Mouse (Mus musculus) ES-Bruce4 (cell line): Measurements from ENCODE around the gene Cnga4. TPM values are rescaled to one million over a fixed set of nuclear protein-coding genes. Genes with fewer than 3 reads are reported as not detected.

Experiments used
- H3K27ac ChIP-seq: 2 replicates; pipeline ENCODE4 v1.5.1; 2012; ENCODE audit warnings: low read length, inconsistent platforms; ENCODE audit not compliant: insufficient read depth
- H3K27me3 ChIP-seq: 2 replicates; pipeline ENCODE4 v1.6.1; 2012; ENCODE audit warnings: mild to moderate bottlenecking, low read length, inconsistent platforms; ENCODE audit not compliant: control insufficient read depth, poor library complexity, insufficient read depth, severe bottlenecking
- H3K36me3 ChIP-seq: 2 replicates; pipeline ENCODE4 v1.6.1; 2012; ENCODE audit warnings: inconsistent platforms, mild to moderate bottlenecking, low read length, moderate library complexity; ENCODE audit not compliant: control insufficient read depth, poor library complexity, insufficient read depth, severe bottlenecking
- H3K4me1 ChIP-seq: one replicate; pipeline ENCODE4 v1.8.1; 2011; ENCODE audit warnings: low read length; ENCODE audit not compliant: control insufficient read depth, insufficient read depth
- H3K4me3 ChIP-seq: 2 replicates; pipeline ENCODE4 v1.5.1; 2011; ENCODE audit warnings: low read depth, mild to moderate bottlenecking, low read length
- H3K9ac ChIP-seq: 2 replicates; pipeline ENCODE4 v1.6.1; 2012; ENCODE audit warnings: low read depth, mild to moderate bottlenecking, inconsistent platforms; ENCODE audit not compliant: poor library complexity, severe bottlenecking
- H3K9me3 ChIP-seq: replicated peaks from 2 replicates; pipeline ENCODE4 v1.6.1; 2012; ENCODE audit warnings: mild to moderate bottlenecking, low read length, inconsistent platforms; ENCODE audit not compliant: control insufficient read depth, poor library complexity, insufficient read depth, severe bottlenecking
- CTCF ChIP-seq: IDR thresholded peaks from one replicate; pipeline ENCODE4 v1.8.1; 2011; ENCODE audit warnings: low read depth, low read length
- EP300 ChIP-seq: IDR thresholded peaks from 2 replicates; pipeline ENCODE4 v1.6.1; 2011; ENCODE audit warnings: low read depth, low read length; ENCODE audit not compliant: insufficient read depth
- POLR2A ChIP-seq: IDR thresholded peaks from one replicate; pipeline ENCODE4 v1.8.1; 2011; ENCODE audit warnings: low read length; ENCODE audit not compliant: insufficient read depth
- polyA plus RNA-seq: library from polyadenylated mRNA; stranded (reverse); fragments of >200 nt; gene quantifications from 2 replicates; pipeline ENCODE4 v1.2.4, GENCODE M21; 2011; ENCODE audit warnings: low read depth; ENCODE audit not compliant: missing spikeins, insufficient read depth, insufficient read length

Cnga4 gene
- polyA plus RNA-seq, 1 experiment = not detected

- Histone ChIP-seq H3K4me3 (no peak overlapping the region), H3K27ac (no peak overlapping the region), H3K36me3 (no peaks in the 10 kb centered on the region), H3K9me3 (no peaks in the 10 kb centered on the region), H3K9ac (no peak overlapping the region), H3K27me3 (no peaks in the 10 kb centered on the region), H3K4me1 (no peaks in the 10 kb centered on the region)
- TF ChIP-seq EP300 (no peak), CTCF (no peak), POLR2A (no peak)
Observed at GRCm38 (mm10) chr7:105420903-105421302, 16.5 kb downstream of the Cnga4 start.

GRCm38 (mm10) chr7:105424368-105424767 lies 20.0 kb downstream of the Cnga4 start:
- no peaks in the 10 kb centered on the region for H3K9me3 ChIP-seq
- no peak overlapping the region for H3K9ac ChIP-seq
- H3K27me3 ChIP-seq = no peaks in the 10 kb centered on the region; the same call in 1 of the 2 replicates
- H3K4me3 ChIP-seq = no peak overlapping the region
- H3K36me3 ChIP-seq = no peaks in the 10 kb centered on the region
- H3K4me1 ChIP-seq = no peaks in the 10 kb centered on the region
- no peak for TF ChIP-seq CTCF
- H3K27ac ChIP-seq = no peak overlapping the region

GRCm38 (mm10) chr7:105425424-105426043 lies 21.2 kb downstream of the Cnga4 start, which contains the start of gene Cckbr:
Gene Cckbr (plus strand): TSS chr7:105425731.
- H3K9me3 ChIP-seq = no peaks in the 10 kb centered on the region
- H3K27me3 ChIP-seq = no peaks in the 10 kb centered on the region; the same call in 1 of the 2 replicates
- H3K9ac ChIP-seq = peak within 1 kb of the TSS; percentile 45
- no peak for TF ChIP-seq POLR2A
- no peak for TF ChIP-seq EP300
- no peak for TF ChIP-seq CTCF
- H3K27ac ChIP-seq = no peak within 1 kb of the TSS
- H3K4me1 ChIP-seq = no peaks in the 10 kb centered on the region
- peak within 1 kb of the TSS; percentile 76 for H3K4me3 ChIP-seq
- no peaks in the 10 kb centered on the region for H3K36me3 ChIP-seq

GRCm38 (mm10) chr7:105426051-105426450 lies 21.7 kb downstream of the Cnga4 start:
- Histone ChIP-seq H3K9ac (peak overlapping the region; percentile 45), H3K4me3 (peak overlapping the region; percentile 76), H3K4me1 (no peaks in the 10 kb centered on the region), H3K9me3 (no peaks in the 10 kb centered on the region), H3K36me3 (no peaks in the 10 kb centered on the region), H3K27ac (no peak overlapping the region), H3K27me3 (no peaks in the 10 kb centered on the region; the same call in 1 of the 2 replicates)
- TF ChIP-seq EP300 = no peak
- no peak for TF ChIP-seq CTCF
- no peak for TF ChIP-seq POLR2A

- TF ChIP-seq POLR2A (no peak), CTCF (no peak), EP300 (no peak)
- Histone ChIP-seq H3K27me3 (no peaks in the 10 kb centered on the region), H3K27ac (no peak overlapping the region), H3K9ac (no peak overlapping the region), H3K9me3 (no peaks in the 10 kb centered on the region), H3K4me1 (no peaks in the 10 kb centered on the region), H3K4me3 (no peak overlapping the region), H3K36me3 (no peaks in the 10 kb centered on the region)
Observed at GRCm38 (mm10) chr7:105432058-105432457, 27.7 kb downstream of the Cnga4 start.

- Histone ChIP-seq H3K9me3 (no peaks in the 10 kb centered on the region), H3K4me3 (no peak overlapping the region), H3K27ac (no peak overlapping the region), H3K27me3 (no peaks in the 10 kb centered on the region), H3K9ac (no peak overlapping the region), H3K4me1 (no peaks in the 10 kb centered on the region), H3K36me3 (no peaks in the 10 kb centered on the region)
- TF ChIP-seq CTCF = peak; percentile 67
- TF ChIP-seq POLR2A = no peak
Observed at GRCm38 (mm10) chr7:105433859-105434258, 29.5 kb downstream of the Cnga4 start.
